Mouse (Mus musculus) hindbrain, postnatal 0 days (tissue): Measurements from ENCODE around the gene 4930452B06Rik. TPM values are rescaled to one million over a fixed set of nuclear protein-coding genes. Genes with fewer than 3 reads are reported as not detected.

Experiments used
- ATAC-seq: fragments of 200-750 bp; cut with Nextera tagmentation; 2 replicates; pipeline ENCODE4 v1.8.0; 2017; ENCODE audit warnings: mild to moderate bottlenecking, moderate TSS enrichment, moderate library complexity
- DNase-seq: peaks from one replicate; pipeline ENCODE4 v3.0.0-alpha.2; 2015; ENCODE audit warnings: low spot score
- H3K27ac ChIP-seq: fragments of 300-500 bp; sonication (generic); 2 replicates; pipeline ENCODE4 v1.5.1; 2014; ENCODE audit warnings: mild to moderate bottlenecking
- H3K27me3 ChIP-seq: fragments of 300-500 bp; sonication (generic); 2 replicates; pipeline ENCODE4 v1.6.1; 2014; ENCODE audit warnings: low read length, mixed read lengths; ENCODE audit not compliant: insufficient read depth
- H3K36me3 ChIP-seq: fragments of 300-500 bp; sonication (generic); 2 replicates; pipeline ENCODE4 v1.6.1; 2014; ENCODE audit warnings: low read length, mixed read lengths; ENCODE audit not compliant: insufficient read depth
- H3K4me1 ChIP-seq: fragments of 300-500 bp; sonication (generic); 2 replicates; pipeline ENCODE4 v1.6.1; 2014; ENCODE audit warnings: antibody characterized with exemption, low read length, mixed read lengths; ENCODE audit not compliant: insufficient read depth
- H3K4me2 ChIP-seq: fragments of 300-500 bp; sonication (generic); 2 replicates; pipeline ENCODE4 v1.6.1; 2014; ENCODE audit warnings: low read depth, mild to moderate bottlenecking, low read length, moderate library complexity, mixed read lengths
- H3K4me3 ChIP-seq: fragments of 300-500 bp; sonication (generic); 2 replicates; pipeline ENCODE4 v1.5.1; 2014; ENCODE audit warnings: low read length
- H3K9ac ChIP-seq: fragments of 300-500 bp; sonication (generic); replicated peaks from 2 replicates; pipeline ENCODE4 v1.6.1; 2014; ENCODE audit warnings: mild to moderate bottlenecking, low read length, moderate library complexity, mixed read lengths
- H3K9me3 ChIP-seq: fragments of 300-500 bp; sonication (generic); 2 replicates; pipeline ENCODE4 v1.6.1; 2016; ENCODE audit warnings: low read length, mixed read lengths
- CTCF ChIP-seq: IDR thresholded peaks from 2 replicates; pipeline ENCODE4 v1.5.1; 2016; ENCODE audit warnings: antibody characterized with exemption, control low read depth, low read depth
- WGBS: fragments of 180-500 bp; shearing (Covaris S2); extraction: QIAGEN DNeasy Blood & Tissue Kit; methylation state at CpG from one replicate; pipeline ENCODE4 v1.1.7; 2014; 5-methylcytosine and 5-hydroxymethylcytosine counted together
- polyA plus RNA-seq: library from polyadenylated mRNA; unstranded; fragments of >200 nt; fragmentation: Nextera tagmentation; extraction: Ambion mirVana; gene quantifications from 2 replicates; pipeline ENCODE4 v1.2.1, GENCODE M21; 2015
- total RNA-seq: library from RNA; depleted of rRNA; stranded (reverse); fragments of >200 nt; gene quantifications from 2 replicates; pipeline ENCODE4 v1.2.3, GENCODE M21; 2014

Gene 4930452B06Rik
- total and polyA plus RNA-seq, 2 experiments from 2014 or later: 8.9 to 9.0 TPM

GRCm38 (mm10) chr14:8460226-8461129 lies 205.6 kb downstream of the 4930452B06Rik start:
- DNase-seq (peak; percentile 86), ATAC-seq (peak; percentile 86)
- Histone ChIP-seq H3K27me3 (no peaks in the 10 kb centered on the region), H3K36me3 (no peaks in the 10 kb centered on the region), H3K4me3 (no peak overlapping the region), H3K9ac (no peak overlapping the region), H3K4me2 (peak overlapping the region; percentile 35), H3K9me3 (no peaks in the 10 kb centered on the region), H3K27ac (no peak overlapping the region), H3K4me1 (no peaks in the 10 kb centered on the region)
- 36% methylated on average over 19 of the region's 19 CpGs for WGBS
- TF ChIP-seq CTCF: peak; percentile 96

- H3K4me2 ChIP-seq: no peak overlapping the region
- 78% methylated on average over 4 of the region's 4 CpGs for whole genome bisulfite sequencing
- H3K27ac ChIP-seq: no peak overlapping the region
- no peak overlapping the region for H3K9ac ChIP-seq
- DNase-seq (no peak), ATAC-seq (no peak)
- H3K36me3 ChIP-seq: no peaks in the 10 kb centered on the region
- H3K9me3 ChIP-seq: no peaks in the 10 kb centered on the region
- no peak for TF ChIP-seq CTCF
- no peaks in the 10 kb centered on the region for H3K27me3 ChIP-seq
- no peak overlapping the region for H3K4me3 ChIP-seq
- no peaks in the 10 kb centered on the region for H3K4me1 ChIP-seq
Observed at GRCm38 (mm10) chr14:8459759-8460158, 206.3 kb downstream of the 4930452B06Rik start.

- Histone ChIP-seq H3K27me3 (no peaks in the 10 kb centered on the region), H3K4me2 (no peak overlapping the region), H3K9ac (no peak overlapping the region), H3K4me3 (no peak overlapping the region), H3K36me3 (no peaks in the 10 kb centered on the region), H3K9me3 (no peaks in the 10 kb centered on the region), H3K27ac (no peak overlapping the region), H3K4me1 (no peaks in the 10 kb centered on the region)
- ATAC-seq (no peak), DNase-seq (no peak)
- 95% methylated on average over 4 of the region's 4 CpGs for WGBS
- no peak for TF ChIP-seq CTCF
Observed at GRCm38 (mm10) chr14:8451117-8451516, 214.9 kb downstream of the 4930452B06Rik start.

GRCm38 (mm10) chr14:8450342-8450741 lies 215.7 kb downstream of the 4930452B06Rik start:
- Histone ChIP-seq H3K4me3 (no peak overlapping the region), H3K9ac (no peak overlapping the region), H3K36me3 (no peaks in the 10 kb centered on the region), H3K9me3 (no peaks in the 10 kb centered on the region), H3K27ac (no peak overlapping the region), H3K4me1 (no peaks in the 10 kb centered on the region), H3K4me2 (no peak overlapping the region), H3K27me3 (no peaks in the 10 kb centered on the region)
- WGBS: 92% methylated on average over 6 of the region's 6 CpGs
- ATAC-seq (no peak), DNase-seq (no peak)
- TF ChIP-seq CTCF: no peak

- Histone ChIP-seq H3K4me1 (no peaks in the 10 kb centered on the region), H3K9me3 (no peaks in the 10 kb centered on the region), H3K4me2 (no peak overlapping the region), H3K9ac (no peak overlapping the region), H3K4me3 (no peak overlapping the region), H3K36me3 (no peaks in the 10 kb centered on the region), H3K27me3 (no peaks in the 10 kb centered on the region), H3K27ac (no peak overlapping the region)
- ATAC-seq (no peak), DNase-seq (no peak)
- TF ChIP-seq CTCF: no peak
Observed at GRCm38 (mm10) chr14:8449299-8449698, 216.7 kb downstream of the 4930452B06Rik start.

GRCm38 (mm10) chr14:8447352-8447751 lies 218.7 kb downstream of the 4930452B06Rik start:
- Histone ChIP-seq H3K27me3 (no peaks in the 10 kb centered on the region), H3K4me2 (no peak overlapping the region), H3K9me3 (no peaks in the 10 kb centered on the region), H3K27ac (no peak overlapping the region), H3K4me3 (no peak overlapping the region), H3K36me3 (no peaks in the 10 kb centered on the region), H3K4me1 (no peaks in the 10 kb centered on the region), H3K9ac (no peak overlapping the region)
- DNase-seq (no peak), ATAC-seq (no peak)
- WGBS: 80% methylated on average over 1 of the region's 1 CpGs
- no peak for TF ChIP-seq CTCF

GRCm38 (mm10) chr14:8444363-8444762 lies 221.7 kb downstream of the 4930452B06Rik start:
- no peaks in the 10 kb centered on the region for H3K4me1 ChIP-seq
- H3K9me3 ChIP-seq: no peaks in the 10 kb centered on the region
- ATAC-seq (no peak), DNase-seq (no peak)
- no peaks in the 10 kb centered on the region for H3K36me3 ChIP-seq
- no peak overlapping the region for H3K4me3 ChIP-seq
- H3K9ac ChIP-seq: no peak overlapping the region
- H3K4me2 ChIP-seq: no peak overlapping the region
- H3K27me3 ChIP-seq: no peaks in the 10 kb centered on the region
- no peak for TF ChIP-seq CTCF
- H3K27ac ChIP-seq: no peak overlapping the region
- 90% methylated on average over 2 of the region's 2 CpGs for WGBS
